Mouse (Mus musculus) ES-E14 (cell line): ENCODE measurements around the gene Vash2.

Source experiments
- CHD2 ChIP-seq: IDR thresholded peaks from 2 replicates; pipeline ENCODE4 v1.6.1; 2014; ENCODE audit warnings: mild to moderate bottlenecking, low read depth, low read length, inconsistent platforms
- ZC3H11A ChIP-seq: IDR thresholded peaks from 2 replicates; pipeline ENCODE4 v1.6.1; 2012; ENCODE audit warnings: low read depth, mild to moderate bottlenecking, inconsistent platforms, low read length, borderline replicate concordance
- ZNF384 ChIP-seq: IDR thresholded peaks from 2 replicates; pipeline ENCODE4 v1.6.1; 2012; ENCODE audit warnings: low read depth, low read length, inconsistent platforms

GRCm38 (mm10) chr1:190930181-190930580 lies 48.9 kb downstream of the Vash2 start:
- TF ChIP-seq ZNF384: no peak
- TF ChIP-seq ZC3H11A: no peak
- TF ChIP-seq CHD2: no peak
